8 mouse cellular contexts compared by ENCODE assay signal in the genomic region with DNA sequence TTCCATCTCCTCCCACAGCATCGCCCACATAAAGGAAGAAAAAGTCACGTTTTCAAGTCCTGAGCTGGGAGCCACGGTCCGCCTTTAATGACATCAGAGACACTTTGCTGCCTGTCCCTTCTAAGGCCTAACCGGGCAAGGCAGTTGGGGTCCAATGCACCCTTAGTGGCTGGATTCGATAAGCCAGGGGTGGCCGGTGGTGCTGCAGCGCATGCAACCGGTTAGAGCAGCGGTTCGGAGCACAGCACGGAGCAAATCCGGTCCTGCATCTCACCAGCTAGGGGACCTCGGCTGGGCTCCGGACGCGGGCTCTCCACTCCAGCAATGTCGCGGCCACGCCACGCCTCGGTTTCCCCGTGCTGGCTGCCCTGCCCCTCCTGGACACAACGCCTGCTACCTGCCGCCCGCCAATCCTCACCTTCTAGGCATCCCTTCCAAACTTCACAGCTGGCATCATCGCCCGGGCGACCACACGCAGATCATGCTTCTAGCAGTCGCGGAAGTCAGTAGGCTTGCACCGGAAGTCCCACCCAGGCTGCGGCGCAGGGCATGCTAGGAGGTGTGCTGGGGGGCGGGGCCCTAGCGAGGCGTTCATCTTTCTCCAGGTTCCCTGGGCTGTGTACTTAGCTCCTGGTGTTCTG. TPM values are rescaled to one million over a fixed set of nuclear protein-coding genes. Genes with fewer than 3 reads are reported as not detected.
A peak's percentile ranks its signal among the peaks of the same experiment; 100 is the strongest.
DNase-seq lines count a peak whose midpoint lies in the region; ATAC-seq and TF ChIP-seq lines count a peak whose summit lies in the region.

A gene (minus strand): TSS at position 523 of the 641 bp plus-strand sequence.

- no peaks in the 10 kb centered on the region for H3K9me3 ChIP-seq in E14TG2a.4 (ENCODE audit: low read length)
- no peaks in the 10 kb centered on the region for H3K9me3 ChIP-seq in forebrain, embryonic 11.5 days (ENCODE audit: control insufficient read depth, low read length)
- no peaks in the 10 kb centered on the region for H3K9me3 ChIP-seq in heart, embryonic 16.5 days (replicated peaks; ENCODE audit: control insufficient read depth, low read length)
- H3K9me3 ChIP-seq in liver, postnatal 0 days (ENCODE audit: low read length), result no peaks in the 10 kb centered on the region
- H3K9me3 ChIP-seq in neural tube, embryonic 15.5 days (replicated peaks), result no peaks in the 10 kb centered on the region

- no peak for TF ChIP-seq CTCF in E14TG2a.4 (conservative IDR thresholded peaks at IDR 0.05; ENCODE audit: low read length)
- no peak for TF ChIP-seq CTCF in liver, postnatal 0 days (IDR thresholded peaks at IDR 0.05; ENCODE audit: low read depth)

- H3K4me1 ChIP-seq in E14TG2a.4 (replicated peaks; ENCODE audit: low read depth, low read length), result peaks cover 18% of the 10 kb centered on the region
- H3K4me1 ChIP-seq in forebrain, embryonic 11.5 days (replicated peaks; ENCODE audit: control insufficient read depth, insufficient read depth, low read length), result peaks cover 4% of the 10 kb centered on the region; the same call in 1 of the 2 replicates
- peaks cover 4% of the 10 kb centered on the region for H3K4me1 ChIP-seq in heart, embryonic 16.5 days (ENCODE audit: control insufficient read depth, insufficient read depth, low read length)
- peaks cover 6% of the 10 kb centered on the region for H3K4me1 ChIP-seq in liver, postnatal 0 days (ENCODE audit: insufficient read depth)
- H3K4me1 ChIP-seq in neural tube, embryonic 15.5 days, result peaks cover 26% of the 10 kb centered on the region

- peak within 1 kb of the TSS; percentile 75 for H3K9ac ChIP-seq in forebrain, embryonic 11.5 days (ENCODE audit: low read length)
- peak within 1 kb of the TSS; percentile 87 for H3K9ac ChIP-seq in heart, embryonic 16.5 days (ENCODE audit: low read length)
- peak within 1 kb of the TSS; percentile 83 for H3K9ac ChIP-seq in liver, postnatal 0 days (replicated peaks)
- peak within 1 kb of the TSS; percentile 76 for H3K9ac ChIP-seq in neural tube, embryonic 15.5 days (replicated peaks)

- under 1% methylated on average over 38 of the region's 38 CpGs for WGBS in forebrain, embryonic 11.5 days
- whole genome bisulfite sequencing in heart, embryonic 16.5 days, result under 1% methylated on average over 38 of the region's 38 CpGs
- under 1% methylated on average over 38 of the region's 38 CpGs for WGBS in liver, postnatal 0 days (ENCODE audit: insufficient replicate concordance)
- under 1% methylated on average over 38 of the region's 38 CpGs for WGBS in neural tube, embryonic 15.5 days

- DNase-seq in c-Kit-positive CD71-negative TER-119-negative erythroid progenitor cells, embryonic 14.5 days (ENCODE audit: low read depth), result peak; percentile 79
- DNase-seq in forebrain, embryonic 11.5 days (ENCODE audit: low spot score), result peak; percentile 93
- peak; percentile 91 to 95 for DNase-seq in kidney, postnatal 36 days
- peak; percentile 89 for DNase-seq in liver, postnatal 0 days
- DNase-seq in testis, postnatal 14 days (ENCODE audit: low spot score), result peak; percentile 88

- no peak for TF ChIP-seq EP300 in liver, postnatal 0 days (IDR thresholded peaks at IDR 0.05; ENCODE audit: low read depth)

- peak; percentile 96 for ATAC-seq in forebrain, embryonic 11.5 days (replicated peaks; ENCODE audit: low FRiP score)
- ATAC-seq in heart, embryonic 16.5 days (replicated peaks; ENCODE audit: extremely low read depth, insufficient read depth, low FRiP score), result peak; percentile 91
- ATAC-seq in liver, postnatal 0 days, result peak; percentile 91
- ATAC-seq in neural tube, embryonic 15.5 days (ENCODE audit: low FRiP score), result peak; percentile 95

- H3K27me3 ChIP-seq in E14TG2a.4 (ENCODE audit: insufficient read depth, low read length), result no peaks in the 10 kb centered on the region
- no peaks in the 10 kb centered on the region for H3K27me3 ChIP-seq in forebrain, embryonic 11.5 days (ENCODE audit: control insufficient read depth, insufficient read depth, low read length)
- H3K27me3 ChIP-seq in heart, embryonic 16.5 days (ENCODE audit: control insufficient read depth, insufficient read depth, low read length), result no peaks in the 10 kb centered on the region
- no peaks in the 10 kb centered on the region for H3K27me3 ChIP-seq in liver, postnatal 0 days (ENCODE audit: insufficient read depth, low read length)
- no peaks in the 10 kb centered on the region for H3K27me3 ChIP-seq in neural tube, embryonic 15.5 days (replicated peaks)

- peak within 1 kb of the TSS; percentile 93 for H3K4me2 ChIP-seq in forebrain, embryonic 11.5 days (ENCODE audit: low read depth, low read length, severe bottlenecking)
- peak within 1 kb of the TSS; percentile 86 for H3K4me2 ChIP-seq in heart, embryonic 16.5 days (ENCODE audit: low read depth, low read length)
- H3K4me2 ChIP-seq in liver, postnatal 0 days (ENCODE audit: low read depth, low read length), result peak within 1 kb of the TSS; percentile 99
- H3K4me2 ChIP-seq in neural tube, embryonic 15.5 days, result peak within 1 kb of the TSS; percentile 93

- peaks cover 74% of the 10 kb centered on the region for H3K36me3 ChIP-seq in E14TG2a.4 (ENCODE audit: insufficient read depth, low read length)
- peaks cover 12% of the 10 kb centered on the region; the same call in 1 of the 2 replicates for H3K36me3 ChIP-seq in forebrain, embryonic 11.5 days (ENCODE audit: control insufficient read depth, insufficient read depth, low read length)
- peaks cover 52% of the 10 kb centered on the region for H3K36me3 ChIP-seq in heart, embryonic 16.5 days (ENCODE audit: control insufficient read depth, insufficient read depth)
- H3K36me3 ChIP-seq in liver, postnatal 0 days (replicated peaks; ENCODE audit: insufficient read depth, low read length), result peaks cover 55% of the 10 kb centered on the region
- H3K36me3 ChIP-seq in neural tube, embryonic 15.5 days, result peaks cover 67% of the 10 kb centered on the region

- peak within 1 kb of the TSS; percentile 99 for H3K4me3 ChIP-seq in E14TG2a.4 (replicated peaks; ENCODE audit: low read length)
- peak within 1 kb of the TSS; percentile 82 for H3K4me3 ChIP-seq in forebrain, embryonic 11.5 days (ENCODE audit: low read depth, low read length)
- peak within 1 kb of the TSS; percentile 87 for H3K4me3 ChIP-seq in heart, embryonic 16.5 days (ENCODE audit: low read length)
- peak within 1 kb of the TSS; percentile 82 for H3K4me3 ChIP-seq in liver, postnatal 0 days (ENCODE audit: low read depth, low read length)
- peak within 1 kb of the TSS; percentile 85 for H3K4me3 ChIP-seq in neural tube, embryonic 15.5 days (replicated peaks)

- 0 out of 2 replicates have a peak within 1 kb of the TSS, but pooled peaks have one; percentile 25 for H3K27ac ChIP-seq in forebrain, embryonic 11.5 days (ENCODE audit: low read depth, low read length)
- H3K27ac ChIP-seq in heart, embryonic 16.5 days (ENCODE audit: low read length), result peak within 1 kb of the TSS; percentile 47
- peak within 1 kb of the TSS; percentile 71 for H3K27ac ChIP-seq in liver, postnatal 0 days (ENCODE audit: low read depth)
- H3K27ac ChIP-seq in neural tube, embryonic 15.5 days (replicated peaks), result peak within 1 kb of the TSS; percentile 71

RNA-seq across cellular contexts. Expression of the gene that starts here (rescaled TPM):
- polyA plus RNA-seq in forebrain, embryonic 11.5 days (2014; fragmentation: Nextera tagmentation; extraction: Ambion mirVana), result 35.5 and 40.6 TPM in 2 replicates
- 14.8 and 18.5 TPM in 2 replicates for polyA plus RNA-seq in heart, embryonic 16.5 days (2015; fragmentation: Nextera tagmentation; extraction: Ambion mirVana)
- 5.0 and 5.5 TPM in 2 replicates for polyA plus RNA-seq in liver, postnatal 0 days (2015; fragmentation: Nextera tagmentation; extraction: Ambion mirVana)
- polyA plus RNA-seq in neural tube, embryonic 15.5 days (2015; fragmentation: Nextera tagmentation; extraction: Ambion mirVana), result 30.4 and 33.6 TPM in 2 replicates

Comparison
In these comparisons a context has a peak if more than half of its experiments do, and no peak if none do; other contexts are left out.
1. Peak in every context shown above with its lines: DNase-seq, ATAC-seq, H3K4me3 ChIP-seq and H3K27ac ChIP-seq.